Mouse (Mus musculus) adrenal gland, postnatal 14 days (tissue): Measurements from ENCODE around the gene 4930539E08Rik. TPM values are rescaled to one million over a fixed set of nuclear protein-coding genes. Genes with fewer than 3 reads are reported as not detected.

Source experiments
- DNase-seq: peaks from one replicate; pipeline ENCODE4 v3.0.0; 2021; ENCODE audit warnings: mixed read lengths
- total RNA-seq: library from RNA; stranded (reverse); gene quantifications from 2 replicates; pipeline ENCODE4 v1.2.3, GENCODE M21; 2021

4930539E08Rik gene
- total RNA-seq, 1 experiment from 2014 or later: not detected

DNA sequence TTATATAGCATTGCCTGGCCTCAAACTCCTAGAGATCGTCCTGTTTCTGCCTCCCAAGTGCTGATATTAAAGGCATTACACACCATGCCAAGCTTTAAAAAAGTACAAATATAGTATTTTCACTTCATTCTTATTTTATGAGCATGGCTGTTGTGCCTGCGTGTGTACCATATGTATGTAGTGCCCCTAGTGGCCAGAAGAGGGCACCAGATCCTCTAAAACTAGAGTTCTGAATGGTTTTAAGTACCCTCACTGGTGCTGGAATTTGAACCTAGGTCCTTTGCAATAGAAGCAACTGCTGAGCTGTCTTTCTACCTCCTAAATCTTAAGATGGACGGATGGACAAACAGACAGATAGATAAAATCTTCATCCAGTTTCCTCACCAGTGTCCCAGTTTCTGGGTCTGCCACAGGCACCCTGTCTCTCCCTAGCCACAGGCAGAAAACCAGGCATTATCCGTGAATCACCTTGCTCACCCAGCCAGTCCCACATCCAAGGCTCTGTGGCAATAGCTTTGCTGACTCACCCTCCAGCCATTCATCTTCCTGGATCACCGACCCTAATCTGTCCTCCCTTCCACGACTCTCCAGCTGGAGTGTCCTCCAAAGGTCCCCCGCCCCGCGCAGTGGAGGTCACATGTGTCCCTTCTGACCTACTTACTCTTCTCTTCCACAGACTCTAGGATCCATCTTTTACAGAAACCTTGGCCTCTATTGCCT is 59.8 kb downstream of the 4930539E08Rik start:
- DNase-seq: peak; percentile 93

DNA sequence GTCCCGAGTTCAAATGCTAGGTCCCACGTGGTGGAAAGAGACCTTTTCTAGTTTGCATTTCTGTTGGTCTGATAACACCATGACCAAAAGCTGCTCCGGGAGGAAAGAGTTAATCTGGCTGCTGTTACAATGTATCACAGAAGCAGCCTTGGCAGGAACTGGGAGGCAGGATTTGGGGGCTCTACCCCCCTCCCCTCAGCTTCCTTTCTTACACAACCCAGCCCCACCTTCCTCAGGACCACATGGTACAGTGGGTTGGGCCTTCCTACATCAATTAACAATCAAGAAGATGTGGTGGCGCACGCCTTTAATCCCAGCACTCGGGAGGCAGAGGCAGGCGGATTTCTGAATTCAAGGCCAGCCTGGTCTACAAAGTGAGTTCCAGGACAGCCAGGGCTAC is 60.7 kb downstream of the 4930539E08Rik start:
- no peak for DNase-seq

DNA sequence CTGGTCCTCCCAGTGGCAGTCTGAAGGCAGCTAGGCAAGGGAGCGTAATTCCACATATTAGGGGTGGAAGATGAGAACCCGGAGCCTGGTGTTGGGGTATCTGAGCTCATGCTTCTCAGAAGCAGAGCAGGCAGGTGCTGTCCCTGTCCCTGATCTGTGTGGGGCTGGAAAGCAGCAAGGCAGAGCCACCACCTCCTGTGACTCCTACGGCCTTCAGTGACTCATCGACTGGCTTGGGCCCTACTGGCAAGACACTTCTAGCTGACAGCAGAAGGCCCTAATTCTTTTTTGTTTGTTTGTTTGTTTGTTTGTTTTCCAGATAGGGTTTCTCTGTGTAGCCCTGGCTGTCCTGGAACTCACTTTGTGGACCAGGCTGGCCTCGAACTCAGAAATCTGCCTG is 64.6 kb downstream of the 4930539E08Rik start:
- peak; percentile 86 for DNase-seq

DNA sequence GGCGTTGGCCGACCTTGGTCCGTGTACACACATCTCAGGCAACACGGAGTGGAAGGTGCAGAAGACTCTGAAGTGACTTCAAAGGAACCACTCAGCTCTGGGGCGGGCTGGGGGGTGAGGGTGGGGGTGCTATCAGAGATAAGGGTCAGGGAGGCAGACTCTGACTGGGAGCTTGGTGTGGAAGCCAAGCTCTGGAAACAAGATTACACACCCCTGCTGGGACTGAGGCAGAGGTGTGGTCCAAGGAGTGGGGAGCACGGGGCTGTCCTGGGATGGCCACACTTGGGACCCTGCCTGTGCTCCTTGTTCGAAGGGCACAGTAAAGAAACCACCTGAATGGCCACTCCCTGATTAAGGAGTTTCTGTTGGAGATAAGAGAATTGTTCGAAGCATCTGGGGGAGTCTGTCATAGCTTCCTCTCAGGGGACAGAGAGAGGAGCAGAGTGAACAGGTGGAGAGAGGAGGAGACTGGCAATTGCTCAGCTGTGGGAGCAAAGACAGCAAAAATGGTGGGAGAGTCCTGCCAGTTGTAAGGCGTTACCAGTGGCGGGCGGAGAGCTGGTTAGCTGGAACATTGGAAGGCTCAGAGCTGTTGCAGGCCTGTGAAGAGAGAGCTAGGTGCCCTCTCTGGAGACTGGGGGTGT is 68.0 kb downstream of the 4930539E08Rik start:
- DNase-seq: peak; percentile 26

Other genes starting within 250 kb of the 4930539E08Rik start
- 1.3 and 2.9 TPM in 2 replicates for gene Slc26a8, start 225.1 kb downstream of the 4930539E08Rik start, total RNA-seq
- gene Mapk14, start 224.0 kb downstream of the 4930539E08Rik start, total RNA-seq: 69.1 and 76.3 TPM in 2 replicates
- 1.2 and 2.0 TPM in 2 replicates for gene AC170998.1, start 189.2 kb downstream of the 4930539E08Rik start, total RNA-seq
- gene Mapk13, start 146.0 kb downstream of the 4930539E08Rik start, total RNA-seq: 48.0 and 62.9 TPM in 2 replicates
- 62.6 and 64.5 TPM in 2 replicates for gene Brpf3, start 114.2 kb downstream of the 4930539E08Rik start, total RNA-seq
- 0.15 TPM in 1 of 2 replicates, not detected in the other for gene Pnpla1, start 56.9 kb downstream of the 4930539E08Rik start, total RNA-seq
- gene Pxt1, start 28.5 kb upstream of the 4930539E08Rik start, total RNA-seq: 0.64 and 1.3 TPM in 2 replicates
- gene Kctd20, start 36.6 kb upstream of the 4930539E08Rik start, total RNA-seq: 71.6 and 79.3 TPM in 2 replicates
- 55.0 and 73.5 TPM in 2 replicates for gene Stk38, start 92.7 kb upstream of the 4930539E08Rik start, total RNA-seq
- 167 and 224 TPM in 2 replicates for gene Srsf3, start 117.3 kb upstream of the 4930539E08Rik start, total RNA-seq
- gene Cdkn1a, start 175.7 kb upstream of the 4930539E08Rik start, total RNA-seq: 126 and 202 TPM in 2 replicates
- gene Rab44, start 198.8 kb upstream of the 4930539E08Rik start, total RNA-seq: 0.33 and 0.38 TPM in 2 replicates